Mouse (Mus musculus): ENCODE measurements around the gene Ugt2a3. TPM values are rescaled to one million over a fixed set of nuclear protein-coding genes. Genes with fewer than 3 reads are reported as not detected.
A peak's percentile ranks its signal among the peaks of the same experiment; 100 is the strongest.
"Not testable (repeated sequence)": the region's sequence is repeated elsewhere in the genome, so short reads cannot be mapped to it uniquely, and the experiment has no call there.

The Ugt2a3 gene
- polyA plus RNA-seq, 1 experiment from 2014 or later, result not detected

DNA sequence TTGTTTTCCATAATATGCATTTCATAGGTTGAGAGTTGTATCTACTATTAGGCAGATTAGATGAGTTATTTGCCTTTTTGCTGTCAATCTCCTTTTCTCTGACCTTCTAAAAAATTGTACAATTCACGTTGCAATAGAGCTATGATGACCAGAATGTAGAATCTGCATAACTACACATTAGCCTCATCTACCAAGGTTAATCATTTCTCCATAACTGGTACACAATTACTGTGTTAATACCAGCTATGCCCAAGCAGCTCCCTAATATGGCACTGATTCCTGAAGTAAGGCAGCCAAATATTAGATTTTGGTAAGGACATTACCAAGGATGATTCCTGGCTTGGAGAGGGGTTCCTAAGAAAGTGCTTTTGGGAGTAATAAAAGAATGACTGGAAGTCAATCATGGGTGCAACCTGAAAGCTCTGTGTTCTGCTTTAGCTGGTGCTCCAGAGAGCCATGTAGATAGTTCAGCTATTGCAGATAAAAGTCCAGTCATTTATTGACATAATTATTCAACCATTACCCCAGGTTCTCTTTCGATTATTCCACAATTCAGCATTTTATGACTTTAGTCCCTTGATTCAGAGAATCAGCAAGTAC, 10.6 kb upstream of the Ugt2a3 start:
- not testable (repeated sequence) for H3K9ac ChIP-seq (ENCODE audit: low read length); ATAC-seq (ENCODE audit: insufficient read depth, low FRiP score, low TSS enrichment); DNase-seq (ENCODE audit: low spot score); H3K9me3 ChIP-seq (ENCODE audit: control insufficient read depth, low read length); H3K4me2 ChIP-seq (ENCODE audit: low read depth); H3K27me3 ChIP-seq (ENCODE audit: control insufficient read depth, insufficient read depth, low read length); H3K4me3 ChIP-seq (ENCODE audit: low read depth, low read length); H3K4me1 ChIP-seq (ENCODE audit: control insufficient read depth, insufficient read depth, low read length); H3K27ac ChIP-seq (ENCODE audit: low read depth, low read length); H3K36me3 ChIP-seq (ENCODE audit: control insufficient read depth, insufficient read depth, low read length)
- WGBS, result 88% methylated on average over 2 of the region's 2 CpGs

- WGBS, result 94% methylated on average over 5 of the region's 5 CpGs
- Histone ChIP-seq H3K4me1 (ENCODE audit: control insufficient read depth, insufficient read depth, low read length) (no peaks in the 10 kb centered on the region), H3K27ac (ENCODE audit: low read depth, low read length) (no peak overlapping the region), H3K4me3 (ENCODE audit: low read depth, low read length) (no peak overlapping the region), H3K4me2 (ENCODE audit: low read depth) (no peak overlapping the region), H3K36me3 (ENCODE audit: control insufficient read depth, insufficient read depth, low read length) (no peaks in the 10 kb centered on the region), H3K9me3 (ENCODE audit: control insufficient read depth, low read length) (no peaks in the 10 kb centered on the region), H3K27me3 (ENCODE audit: control insufficient read depth, insufficient read depth, low read length) (no peaks in the 10 kb centered on the region), H3K9ac (ENCODE audit: low read length) (no peak overlapping the region)
- ATAC-seq (ENCODE audit: insufficient read depth, low FRiP score, low TSS enrichment) (no peak), DNase-seq (ENCODE audit: low spot score) (no peak)
Observed at GRCm38 (mm10) chr5:87340461-87340860, 3.5 kb upstream of the Ugt2a3 start.

DNA sequence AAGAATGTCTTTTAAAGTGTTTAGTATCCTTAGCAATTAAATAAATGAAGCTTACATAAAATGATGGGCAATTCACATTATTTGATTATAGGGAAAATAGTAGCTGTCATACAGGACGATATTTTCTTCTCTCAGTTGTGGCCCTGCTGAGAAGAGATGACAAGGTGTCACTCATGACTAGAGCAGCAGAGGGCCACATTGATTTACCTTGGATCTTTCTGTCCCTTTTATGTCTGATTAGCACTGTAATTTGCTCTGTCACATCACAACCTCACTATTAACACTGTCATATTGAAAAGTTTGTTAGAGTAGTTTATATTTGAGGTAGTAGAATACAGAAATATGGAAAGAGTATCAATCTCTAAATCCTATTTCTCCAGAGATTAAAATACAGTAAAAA, 1.8 kb downstream of the Ugt2a3 start:
- no peak for DNase-seq (ENCODE audit: low spot score)
- H3K4me3 ChIP-seq (ENCODE audit: low read depth, low read length), result no peak overlapping the region
- 71% methylated on average over 1 of the region's 1 CpGs for WGBS
- H3K36me3 ChIP-seq (ENCODE audit: control insufficient read depth, insufficient read depth, low read length), result no peaks in the 10 kb centered on the region
- H3K27ac ChIP-seq (ENCODE audit: low read depth, low read length), result no peak overlapping the region
- no peak overlapping the region for H3K9ac ChIP-seq (ENCODE audit: low read length)
- no peak overlapping the region for H3K4me2 ChIP-seq (ENCODE audit: low read depth)
- ATAC-seq (ENCODE audit: insufficient read depth, low FRiP score, low TSS enrichment), result no peak
- H3K4me1 ChIP-seq (ENCODE audit: control insufficient read depth, insufficient read depth, low read length), result no peaks in the 10 kb centered on the region
- H3K9me3 ChIP-seq (ENCODE audit: control insufficient read depth, low read length), result no peaks in the 10 kb centered on the region
- no peaks in the 10 kb centered on the region for H3K27me3 ChIP-seq (ENCODE audit: control insufficient read depth, insufficient read depth, low read length)

- H3K27ac ChIP-seq (ENCODE audit: low read depth, low read length), result no peak overlapping the region
- H3K27me3 ChIP-seq (ENCODE audit: control insufficient read depth, insufficient read depth, low read length), result no peaks in the 10 kb centered on the region
- H3K4me3 ChIP-seq (ENCODE audit: low read depth, low read length), result no peak overlapping the region
- no peak overlapping the region for H3K9ac ChIP-seq (ENCODE audit: low read length)
- H3K4me2 ChIP-seq (ENCODE audit: low read depth), result no peak overlapping the region
- H3K9me3 ChIP-seq (ENCODE audit: control insufficient read depth, low read length), result no peaks in the 10 kb centered on the region
- DNase-seq (ENCODE audit: low spot score) (no peak), ATAC-seq (ENCODE audit: insufficient read depth, low FRiP score, low TSS enrichment) (peak; percentile 60; the same call in 1 of the 2 replicates)
- H3K4me1 ChIP-seq (ENCODE audit: control insufficient read depth, insufficient read depth, low read length), result no peaks in the 10 kb centered on the region
- H3K36me3 ChIP-seq (ENCODE audit: control insufficient read depth, insufficient read depth, low read length), result no peaks in the 10 kb centered on the region
- 64% methylated on average over 3 of the region's 3 CpGs for WGBS
Observed at GRCm38 (mm10) chr5:87333584-87333983, 3.4 kb downstream of the Ugt2a3 start.

GRCm38 (mm10) chr5:87311392-87311791, 25.6 kb downstream of the Ugt2a3 start:
- H3K9me3 ChIP-seq (ENCODE audit: control insufficient read depth, low read length), result no peaks in the 10 kb centered on the region
- ATAC-seq (ENCODE audit: insufficient read depth, low FRiP score, low TSS enrichment), result no peak; the same call in 1 of the 2 replicates
- no peak for DNase-seq (ENCODE audit: low spot score)
- H3K27ac ChIP-seq (ENCODE audit: low read depth, low read length), result no peak overlapping the region
- H3K27me3 ChIP-seq (ENCODE audit: control insufficient read depth, insufficient read depth, low read length), result no peaks in the 10 kb centered on the region
- H3K4me2 ChIP-seq (ENCODE audit: low read depth), result no peak overlapping the region
- H3K36me3 ChIP-seq (ENCODE audit: control insufficient read depth, insufficient read depth, low read length), result no peaks in the 10 kb centered on the region
- no peak overlapping the region for H3K4me3 ChIP-seq (ENCODE audit: low read depth, low read length)
- 93% methylated on average over 12 of the region's 12 CpGs for WGBS
- no peaks in the 10 kb centered on the region for H3K4me1 ChIP-seq (ENCODE audit: control insufficient read depth, insufficient read depth, low read length)
- H3K9ac ChIP-seq (ENCODE audit: low read length), result no peak overlapping the region

DNA sequence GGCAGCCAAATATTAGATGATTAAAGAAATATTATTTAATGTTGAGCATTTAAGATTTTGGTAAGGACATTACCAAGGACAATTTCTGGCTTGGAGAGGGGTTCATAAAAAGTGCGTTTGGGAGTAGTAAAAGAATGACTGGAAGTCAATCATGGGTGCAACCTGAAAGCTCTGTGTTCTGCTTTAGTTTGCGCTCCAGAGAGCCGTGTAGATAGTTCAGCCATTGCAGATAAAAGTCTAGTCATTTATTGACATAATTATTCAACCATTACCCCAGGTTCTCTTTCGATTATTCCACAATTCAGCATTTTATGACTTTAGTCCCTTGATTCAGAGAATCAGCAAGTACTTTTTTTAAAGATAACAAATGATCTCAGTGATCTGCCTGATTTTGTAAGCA, 50.8 kb downstream of the Ugt2a3 start:
- not testable (repeated sequence) for H3K9ac ChIP-seq (ENCODE audit: low read length); ATAC-seq (ENCODE audit: insufficient read depth, low FRiP score, low TSS enrichment); H3K9me3 ChIP-seq (ENCODE audit: control insufficient read depth, low read length); H3K27me3 ChIP-seq (ENCODE audit: control insufficient read depth, insufficient read depth, low read length); H3K4me3 ChIP-seq (ENCODE audit: low read depth, low read length); H3K36me3 ChIP-seq (ENCODE audit: control insufficient read depth, insufficient read depth, low read length); DNase-seq (ENCODE audit: low spot score); H3K4me1 ChIP-seq (ENCODE audit: control insufficient read depth, insufficient read depth, low read length); H3K27ac ChIP-seq (ENCODE audit: low read depth, low read length); H3K4me2 ChIP-seq (ENCODE audit: low read depth)
- 89% methylated on average over 4 of the region's 4 CpGs for WGBS

DNA sequence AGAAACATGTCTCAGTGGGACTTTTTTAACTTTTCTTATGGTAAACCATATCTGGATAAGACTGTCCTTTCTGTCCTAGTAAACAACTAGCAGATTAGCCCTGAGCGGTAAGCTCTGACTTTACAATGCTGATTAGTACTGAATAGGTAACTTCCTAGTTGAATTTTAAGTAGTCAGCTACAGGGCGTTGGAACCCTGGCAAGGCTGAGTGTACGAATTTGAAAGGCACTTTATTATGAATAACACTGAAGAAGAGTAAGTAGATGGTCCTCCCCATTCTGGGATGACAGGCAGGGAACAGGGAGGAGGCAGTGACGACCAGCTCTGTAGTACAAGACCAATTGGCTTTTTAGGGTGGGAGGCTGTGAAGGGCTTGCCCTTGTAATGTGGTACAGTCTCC, 61.0 kb downstream of the Ugt2a3 start:
- 87% methylated on average over 4 of the region's 4 CpGs for WGBS

DNA sequence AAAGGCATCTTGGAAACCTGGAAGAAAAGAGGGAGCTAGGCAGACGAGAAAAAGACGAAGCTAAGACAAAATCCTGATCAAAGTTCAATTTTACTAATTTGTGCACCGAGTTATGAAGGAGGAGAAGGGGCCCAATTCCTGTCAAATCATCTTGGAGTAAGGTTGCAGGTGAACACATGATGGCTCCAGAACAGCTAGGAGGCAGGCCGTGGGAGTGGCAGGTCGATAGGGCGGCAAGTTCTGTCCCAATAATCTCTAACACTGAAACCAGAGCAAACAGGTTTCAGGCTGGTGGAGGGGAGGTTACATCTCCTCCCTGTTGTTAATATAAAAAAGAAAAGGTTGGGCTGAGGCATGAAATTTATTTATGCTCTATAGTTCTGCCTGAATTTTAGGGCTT, 61.4 kb downstream of the Ugt2a3 start:
- no peaks in the 10 kb centered on the region for H3K4me1 ChIP-seq (ENCODE audit: control insufficient read depth, insufficient read depth, low read length)

More for the DNA sequence above, 61.0 kb downstream of the Ugt2a3 start:
- H3K4me3 ChIP-seq (ENCODE audit: low read depth, low read length); H3K9ac ChIP-seq (ENCODE audit: low read length); H3K4me2 ChIP-seq (ENCODE audit: low read depth); H3K27ac ChIP-seq (ENCODE audit: low read depth, low read length); H3K27me3 ChIP-seq (ENCODE audit: control insufficient read depth, insufficient read depth, low read length); DNase-seq (ENCODE audit: low spot score); H3K4me1 ChIP-seq (ENCODE audit: control insufficient read depth, insufficient read depth, low read length); H3K9me3 ChIP-seq (ENCODE audit: control insufficient read depth, low read length); H3K36me3 ChIP-seq (ENCODE audit: control insufficient read depth, insufficient read depth, low read length); ATAC-seq (ENCODE audit: insufficient read depth, low FRiP score, low TSS enrichment): not testable (repeated sequence)

More for the DNA sequence above, 61.4 kb downstream of the Ugt2a3 start:
- WGBS, result 93% methylated on average over 6 of the region's 6 CpGs
- H3K27ac ChIP-seq (ENCODE audit: low read depth, low read length), result no peak overlapping the region
- DNase-seq (ENCODE audit: low spot score) (no peak), ATAC-seq (ENCODE audit: insufficient read depth, low FRiP score, low TSS enrichment) (no peak)
- H3K27me3 ChIP-seq (ENCODE audit: control insufficient read depth, insufficient read depth, low read length), result no peaks in the 10 kb centered on the region
- no peak overlapping the region for H3K9ac ChIP-seq (ENCODE audit: low read length)
- no peaks in the 10 kb centered on the region for H3K9me3 ChIP-seq (ENCODE audit: control insufficient read depth, low read length)
- no peaks in the 10 kb centered on the region for H3K36me3 ChIP-seq (ENCODE audit: control insufficient read depth, insufficient read depth, low read length)
- no peak overlapping the region for H3K4me3 ChIP-seq (ENCODE audit: low read depth, low read length)
- H3K4me2 ChIP-seq (ENCODE audit: low read depth), result no peak overlapping the region

Measured in neural tube, embryonic 11.5 days (tissue).